7 mouse cellular contexts compared by ENCODE assay signal in genomic region chr11:114675341-114675825, GRCm38 (mm10). TPM values are rescaled to one million over a fixed set of nuclear protein-coding genes. Genes with fewer than 3 reads are reported as not detected.
DNase-seq lines count a peak whose midpoint lies in the region; ATAC-seq and TF ChIP-seq lines count a peak whose summit lies in the region.

Gene Ttyh2, plus strand, starts transcription at chr11:114675431.

- peak within 1 kb of the TSS; percentile 67 for H3K4me2 ChIP-seq in hindbrain, postnatal 0 days (ENCODE audit: low read depth, low read length)

- peak; percentile 79 for ATAC-seq in common myeloid progenitor, adult 5-6 weeks (replicated peaks; ENCODE audit: low read depth, poor library complexity, severe bottlenecking)
- ATAC-seq in hindbrain, postnatal 0 days: peak; percentile 88
- peak; percentile 78 for ATAC-seq in megakaryocyte progenitor cell, adult 5-6 weeks (replicated peaks; ENCODE audit: poor library complexity)

- H3K4me3 ChIP-seq in hindbrain, postnatal 0 days (ENCODE audit: low read length): peak within 1 kb of the TSS; percentile 44

- peak within 1 kb of the TSS; percentile 71 for H3K27ac ChIP-seq in hindbrain, postnatal 0 days

- peaks cover 12% of the 10 kb centered on the region for H3K4me1 ChIP-seq in hindbrain, postnatal 0 days (ENCODE audit: insufficient read depth, low read length)

- peaks cover 30% of the 10 kb centered on the region for H3K36me3 ChIP-seq in hindbrain, postnatal 0 days (ENCODE audit: insufficient read depth, low read length)

- WGBS in hindbrain, postnatal 0 days: 1% methylated on average over 40 of the region's 40 CpGs

- no peak for TF ChIP-seq CTCF in hindbrain, postnatal 0 days (IDR thresholded peaks at IDR 0.05; ENCODE audit: low read depth)

- H3K27me3 ChIP-seq in hindbrain, postnatal 0 days (ENCODE audit: insufficient read depth, low read length): no peaks in the 10 kb centered on the region

- H3K9me3 ChIP-seq in hindbrain, postnatal 0 days (ENCODE audit: low read length): no peaks in the 10 kb centered on the region

- DNase-seq in adrenal gland, adult 2 months: peak; percentile 96
- peak; percentile 86 for DNase-seq in gastrocnemius, postnatal 10 days
- peak; percentile 85 for DNase-seq in hindbrain, postnatal 0 days (ENCODE audit: low spot score)
- DNase-seq in left cerebral cortex, postnatal 14 days (ENCODE audit: low spot score in 2 of 2): peak in 1 of 2 experiments; percentile 55
- DNase-seq in right cerebral cortex, postnatal 36 days (ENCODE audit: low spot score in 2 of 2): peak; percentile 34 to 36

- peak within 1 kb of the TSS; percentile 53 for H3K9ac ChIP-seq in hindbrain, postnatal 0 days (replicated peaks; ENCODE audit: low read length)

- intact Hi-C loops in left cerebral cortex, postnatal 14 days (cut with DNase I): loop anchor here (5.0 to 10.0 kb wide), 2 partner anchors 59 to 112 kb away; no protein-coding TSS in a partner anchor

RNA-seq across cellular contexts. Expression of gene Ttyh2, which starts in this region (rescaled TPM):
- total RNA-seq in adrenal gland, adult 2 months (2021): 100 to 1,000 TPM in 1 of 2 experiments, 10 to 100 TPM in 1; 70.3 to 115 TPM
- 135 and 182 TPM in 2 replicates for polyA plus RNA-seq in adrenal gland, adult 2 months (2012; rRNA removed)
- 5.6 and 7.6 TPM in 2 replicates for total RNA-seq in common myeloid progenitor, adult 5-6 weeks (2017)
- total RNA-seq in gastrocnemius, postnatal 10 days (2021): 10 to 100 TPM; 74.5 to 75.9 TPM
- 75.8 and 80.4 TPM in 2 replicates for total RNA-seq in hindbrain, postnatal 0 days (2014; rRNA removed)
- 38.6 and 40.3 TPM in 2 replicates for polyA plus RNA-seq in hindbrain, postnatal 0 days (2015; fragmentation: Nextera tagmentation; extraction: Ambion mirVana)
- total RNA-seq in left cerebral cortex, postnatal 14 days (2021): 10 to 100 TPM; 24.0 to 24.6 TPM
- total RNA-seq in megakaryocyte progenitor cell, adult 5-6 weeks (2015): 3.1 and 4.0 TPM in 2 replicates
- total RNA-seq in megakaryocyte progenitor cell, adult 5-6 weeks (2017): 4.4 and 5.9 TPM in 2 replicates
